Mouse (Mus musculus): ENCODE measurements at regions not wholly inside any gene's neighbourhood (a gene's known extent, or its start where the extent isn't known, plus 50 kb on each side); places are given as distances from the start of the nearest gene placed in this dataset.

GRCm38 (mm10) chr12:112235841-112236240, 89.8 kb downstream of the Kif26a start:
- peak; percentile 12 for DNase-seq (ENCODE audit: low spot score)

GRCm38 (mm10) chr12:112237061-112237490, 91.1 kb downstream of the Kif26a start:
- DNase-seq (ENCODE audit: low spot score) = no peak

GRCm38 (mm10) chr12:112238834-112239233, 92.8 kb downstream of the Kif26a start:
- no peak for DNase-seq (ENCODE audit: low spot score)

- DNase-seq (ENCODE audit: low spot score) = no peak
Measured at GRCm38 (mm10) chr12:112241740-112242171, 95.7 kb downstream of the Kif26a start.

GRCm38 (mm10) chr12:112243231-112243630, 97.2 kb downstream of the Kif26a start:
- DNase-seq (ENCODE audit: low spot score) = no peak

GRCm38 (mm10) chr12:112250894-112251293, 104.9 kb downstream of the Kif26a start:
- DNase-seq (ENCODE audit: low spot score) = no peak

- no peak for DNase-seq (ENCODE audit: low spot score)
Measured at GRCm38 (mm10) chr12:112253461-112253860, 107.5 kb downstream of the Kif26a start.

- DNase-seq (ENCODE audit: low spot score) = no peak
Measured at GRCm38 (mm10) chr12:112255223-112255622, 109.2 kb downstream of the Kif26a start.

GRCm38 (mm10) chr12:112257691-112258090, 111.7 kb downstream of the Kif26a start:
- DNase-seq (ENCODE audit: low spot score) = no peak

- DNase-seq (ENCODE audit: low spot score) = no peak
Measured at GRCm38 (mm10) chr12:112263283-112264056, 117.5 kb downstream of the Kif26a start.

GRCm38 (mm10) chr12:112264201-112264600, 118.2 kb downstream of the Kif26a start:
- DNase-seq (ENCODE audit: low spot score) = no peak

- DNase-seq (ENCODE audit: low spot score) = no peak
Measured at GRCm38 (mm10) chr12:112265289-112265969, 119.4 kb downstream of the Kif26a start.

- no peak for DNase-seq (ENCODE audit: low spot score)
Measured at GRCm38 (mm10) chr12:112274026-112274425, 128.0 kb downstream of the Kif26a start.

GRCm38 (mm10) chr12:112274756-112275155, 128.7 kb downstream of the Kif26a start:
- no peak for DNase-seq (ENCODE audit: low spot score)

- no peak for DNase-seq (ENCODE audit: low spot score)
Measured at GRCm38 (mm10) chr12:112276651-112277050, 130.6 kb downstream of the Kif26a start.

- no peak for DNase-seq (ENCODE audit: low spot score)
Measured at GRCm38 (mm10) chr12:112277511-112277910, 131.5 kb downstream of the Kif26a start.

GRCm38 (mm10) chr12:112285096-112285495, 139.1 kb downstream of the Kif26a start:
- no peak for DNase-seq (ENCODE audit: low spot score)

- DNase-seq (ENCODE audit: low spot score) = no peak
Measured at GRCm38 (mm10) chr12:112288786-112289185, 142.8 kb downstream of the Kif26a start.

GRCm38 (mm10) chr12:112290299-112290698, 144.3 kb downstream of the Kif26a start:
- DNase-seq (ENCODE audit: low spot score) = no peak

GRCm38 (mm10) chr12:112291748-112292561, 145.9 kb downstream of the Kif26a start:
- no peak for DNase-seq (ENCODE audit: low spot score)

- DNase-seq (ENCODE audit: low spot score) = no peak
Measured at GRCm38 (mm10) chr12:112293105-112293504, 147.1 kb downstream of the Kif26a start.

Data from thymus, postnatal 0 days (tissue).